Mouse (Mus musculus): Measurements from ENCODE around the gene Stn1. TPM values are rescaled to one million over a fixed set of nuclear protein-coding genes. Genes with fewer than 3 reads are reported as not detected.

The Stn1 gene
- polyA plus RNA-seq, 2 experiments: 39.1 to 53.6 TPM

GRCm38 (mm10) chr19:47497313-47497712 lies 40.0 kb downstream of the Stn1 start:
- Histone ChIP-seq H3K36me3 (ENCODE audit: control insufficient read depth, insufficient read depth, low read length) (0 out of 2 replicates have a peak, but pooled peaks cover 2% of the 10 kb centered on the region), H3K27ac (replicated peaks; ENCODE audit: low read depth, low read length) (no peak overlapping the region), H3K9me3 (ENCODE audit: control insufficient read depth, low read length) (no peaks in the 10 kb centered on the region), H3K9ac (ENCODE audit: low read depth, low read length, severe bottlenecking) (no peak overlapping the region), H3K4me2 (replicated peaks; ENCODE audit: low read depth, low read length, severe bottlenecking) (no peak overlapping the region), H3K4me3 (replicated peaks; ENCODE audit: low read length) (no peak overlapping the region), H3K4me1 (ENCODE audit: control insufficient read depth, insufficient read depth, low read length) (peaks cover 29% of the 10 kb centered on the region), H3K27me3 (ENCODE audit: control insufficient read depth, insufficient read depth, low read length) (no peaks in the 10 kb centered on the region)
- no peak for TF ChIP-seq POLR2A (IDR thresholded peaks at IDR 0.05; ENCODE audit: borderline replicate concordance, extremely low read depth, insufficient read depth, insufficient read length)
- ATAC-seq (ENCODE audit: low FRiP score, low read depth) (no peak), DNase-seq (ENCODE audit: low spot score) (no peak)
- 57% methylated on average over 9 of the region's 9 CpGs for WGBS

GRCm38 (mm10) chr19:47493017-47493997 lies 44.0 kb downstream of the Stn1 start:
- ATAC-seq (ENCODE audit: low FRiP score, low read depth) (no peak), DNase-seq (ENCODE audit: low spot score) (no peak)
- Histone ChIP-seq H3K36me3 (ENCODE audit: control insufficient read depth, insufficient read depth, low read length) (no peaks in the 10 kb centered on the region), H3K4me1 (ENCODE audit: control insufficient read depth, insufficient read depth, low read length) (peaks cover 18% of the 10 kb centered on the region), H3K4me2 (replicated peaks; ENCODE audit: low read depth, low read length, severe bottlenecking) (no peak overlapping the region), H3K27ac (replicated peaks; ENCODE audit: low read depth, low read length) (no peak overlapping the region; the same call in 1 of the 2 replicates), H3K9me3 (ENCODE audit: control insufficient read depth, low read length) (no peaks in the 10 kb centered on the region), H3K27me3 (ENCODE audit: control insufficient read depth, insufficient read depth, low read length) (no peaks in the 10 kb centered on the region), H3K9ac (ENCODE audit: low read depth, low read length, severe bottlenecking) (no peak overlapping the region), H3K4me3 (replicated peaks; ENCODE audit: low read length) (no peak overlapping the region)
- 59% methylated on average over 23 of the region's 23 CpGs for WGBS
- TF ChIP-seq POLR2A (IDR thresholded peaks at IDR 0.05; ENCODE audit: borderline replicate concordance, extremely low read depth, insufficient read depth, insufficient read length): no peak

GRCm38 (mm10) chr19:47492422-47492821 lies 44.9 kb downstream of the Stn1 start:
- H3K36me3 ChIP-seq (ENCODE audit: control insufficient read depth, insufficient read depth, low read length): no peaks in the 10 kb centered on the region
- H3K9ac ChIP-seq (ENCODE audit: low read depth, low read length, severe bottlenecking): no peak overlapping the region
- TF ChIP-seq POLR2A (IDR thresholded peaks at IDR 0.05; ENCODE audit: borderline replicate concordance, extremely low read depth, insufficient read depth, insufficient read length): no peak
- H3K4me2 ChIP-seq (replicated peaks; ENCODE audit: low read depth, low read length, severe bottlenecking): no peak overlapping the region
- ATAC-seq (ENCODE audit: low FRiP score, low read depth): no peak
- H3K9me3 ChIP-seq (ENCODE audit: control insufficient read depth, low read length): no peaks in the 10 kb centered on the region
- no peaks in the 10 kb centered on the region for H3K27me3 ChIP-seq (ENCODE audit: control insufficient read depth, insufficient read depth, low read length)
- no peak overlapping the region for H3K27ac ChIP-seq (replicated peaks; ENCODE audit: low read depth, low read length)
- no peak for DNase-seq (ENCODE audit: low spot score)
- peaks cover 9% of the 10 kb centered on the region for H3K4me1 ChIP-seq (ENCODE audit: control insufficient read depth, insufficient read depth, low read length)
- no peak overlapping the region for H3K4me3 ChIP-seq (replicated peaks; ENCODE audit: low read length)
- 83% methylated on average over 6 of the region's 6 CpGs for WGBS

GRCm38 (mm10) chr19:47491853-47492252 lies 45.5 kb downstream of the Stn1 start:
- no peaks in the 10 kb centered on the region for H3K27me3 ChIP-seq (ENCODE audit: control insufficient read depth, insufficient read depth, low read length)
- no peak overlapping the region for H3K4me3 ChIP-seq (replicated peaks; ENCODE audit: low read length)
- no peak overlapping the region for H3K9ac ChIP-seq (ENCODE audit: low read depth, low read length, severe bottlenecking)
- no peak overlapping the region for H3K27ac ChIP-seq (replicated peaks; ENCODE audit: low read depth, low read length)
- no peaks in the 10 kb centered on the region for H3K36me3 ChIP-seq (ENCODE audit: control insufficient read depth, insufficient read depth, low read length)
- H3K9me3 ChIP-seq (ENCODE audit: control insufficient read depth, low read length): no peaks in the 10 kb centered on the region
- DNase-seq (ENCODE audit: low spot score) (no peak), ATAC-seq (ENCODE audit: low FRiP score, low read depth) (peak; percentile 47; the same call in 1 of the 2 replicates)
- 0 out of 2 replicates have a peak, but pooled peaks cover 5% of the 10 kb centered on the region for H3K4me1 ChIP-seq (ENCODE audit: control insufficient read depth, insufficient read depth, low read length)
- TF ChIP-seq POLR2A (IDR thresholded peaks at IDR 0.05; ENCODE audit: borderline replicate concordance, extremely low read depth, insufficient read depth, insufficient read length): no peak
- no peak overlapping the region for H3K4me2 ChIP-seq (replicated peaks; ENCODE audit: low read depth, low read length, severe bottlenecking)
- 76% methylated on average over 2 of the region's 2 CpGs for WGBS

- ATAC-seq (ENCODE audit: low FRiP score, low read depth) (no peak), DNase-seq (ENCODE audit: low spot score) (no peak)
- H3K4me3 ChIP-seq (replicated peaks; ENCODE audit: low read length): no peak overlapping the region
- WGBS: 87% methylated on average over 3 of the region's 3 CpGs
- no peak overlapping the region for H3K4me2 ChIP-seq (replicated peaks; ENCODE audit: low read depth, low read length, severe bottlenecking)
- H3K4me1 ChIP-seq (ENCODE audit: control insufficient read depth, insufficient read depth, low read length): peaks cover 11% of the 10 kb centered on the region; the same call in 1 of the 2 replicates
- no peak overlapping the region for H3K9ac ChIP-seq (ENCODE audit: low read depth, low read length, severe bottlenecking)
- no peaks in the 10 kb centered on the region for H3K36me3 ChIP-seq (ENCODE audit: control insufficient read depth, insufficient read depth, low read length)
- no peaks in the 10 kb centered on the region for H3K9me3 ChIP-seq (ENCODE audit: control insufficient read depth, low read length)
- H3K27ac ChIP-seq (replicated peaks; ENCODE audit: low read depth, low read length): no peak overlapping the region
- no peaks in the 10 kb centered on the region for H3K27me3 ChIP-seq (ENCODE audit: control insufficient read depth, insufficient read depth, low read length)
- no peak for TF ChIP-seq POLR2A (IDR thresholded peaks at IDR 0.05; ENCODE audit: borderline replicate concordance, extremely low read depth, insufficient read depth, insufficient read length)
Observed at GRCm38 (mm10) chr19:47489233-47489632, 48.1 kb downstream of the Stn1 start.
